Mouse (Mus musculus): Measurements from ENCODE around the gene Ms4a12. TPM values are rescaled to one million over a fixed set of nuclear protein-coding genes. Genes with fewer than 3 reads are reported as not detected.

Gene Ms4a12
- polyA plus RNA-seq, 1 experiment from 2014 or later: not detected

DNA sequence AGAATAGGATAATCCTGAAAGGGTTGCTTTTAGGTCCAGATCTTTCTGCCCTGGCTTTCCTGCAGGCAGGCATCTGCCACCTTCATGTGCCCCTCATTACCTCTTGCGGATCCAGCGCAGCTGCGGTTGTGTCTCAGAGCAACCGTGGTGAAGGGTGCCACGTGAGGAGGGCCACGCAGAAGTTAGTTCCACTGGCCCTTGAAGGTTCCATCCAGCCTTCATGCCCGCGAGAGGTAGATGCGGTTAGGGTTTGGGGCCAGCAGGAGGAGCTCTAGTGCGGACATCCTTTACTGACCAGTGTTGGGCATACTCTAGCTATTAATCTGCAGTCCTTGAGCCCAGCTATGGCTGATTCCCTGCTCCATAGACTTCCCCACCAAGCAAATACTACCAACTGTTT, 67.1 kb downstream of the Ms4a12 start, which contains the start of gene 1700025F22Rik:
Gene 1700025F22Rik, minus strand, starts transcription at position 149 of the 400 bp plus-strand sequence.
- Histone ChIP-seq H3K27ac (ENCODE audit: low read length) (no peak within 1 kb of the TSS), H3K4me2 (ENCODE audit: low read length) (no peak within 1 kb of the TSS), H3K36me3 (ENCODE audit: control insufficient read depth, insufficient read depth, low read length) (no peaks in the 10 kb centered on the region), H3K27me3 (ENCODE audit: control insufficient read depth, insufficient read depth, low read depth, low read length) (no peaks in the 10 kb centered on the region), H3K9ac (ENCODE audit: low read depth, low read length) (no peak within 1 kb of the TSS), H3K4me1 (ENCODE audit: control insufficient read depth, insufficient read depth, low read length) (no peaks in the 10 kb centered on the region), H3K9me3 (replicated peaks; ENCODE audit: control insufficient read depth, low read length, poor library complexity, severe bottlenecking) (no peaks in the 10 kb centered on the region), H3K4me3 (ENCODE audit: low read depth, low read length) (no peak within 1 kb of the TSS)
- no peak for ATAC-seq
- WGBS: 31% methylated on average over 10 of the region's 10 CpGs

Other genes starting within 250 kb of the Ms4a12 start
- gene Ms4a15, start 239.2 kb downstream of the Ms4a12 start, polyA plus RNA-seq (2015; fragmentation: Nextera tagmentation; extraction: Ambion mirVana): not detected in 2 replicates
- not detected in 2 replicates for gene Ms4a18, start 214.4 kb downstream of the Ms4a12 start, polyA plus RNA-seq (2015; fragmentation: Nextera tagmentation; extraction: Ambion mirVana)
- gene Ms4a8a, start 151.3 kb downstream of the Ms4a12 start, polyA plus RNA-seq (2015; fragmentation: Nextera tagmentation; extraction: Ambion mirVana): not detected in 2 replicates
- gene 1700017D01Rik, start 101.6 kb downstream of the Ms4a12 start, polyA plus RNA-seq (2015; fragmentation: Nextera tagmentation; extraction: Ambion mirVana): not detected in 2 replicates
- not detected in 2 replicates for gene 1700025F22Rik, start 67.1 kb downstream of the Ms4a12 start, polyA plus RNA-seq (2015; fragmentation: Nextera tagmentation; extraction: Ambion mirVana)
- gene Ms4a13, start 35.7 kb downstream of the Ms4a12 start, polyA plus RNA-seq (2015; fragmentation: Nextera tagmentation; extraction: Ambion mirVana): not detected in 2 replicates
- gene Ms4a1, start 33.8 kb upstream of the Ms4a12 start, polyA plus RNA-seq (2015; fragmentation: Nextera tagmentation; extraction: Ambion mirVana): not detected in 2 replicates
- gene Ms4a5, start 51.4 kb upstream of the Ms4a12 start, polyA plus RNA-seq (2015; fragmentation: Nextera tagmentation; extraction: Ambion mirVana): not detected in 2 replicates
- gene Ms4a14, start 82.0 kb upstream of the Ms4a12 start, polyA plus RNA-seq (2015; fragmentation: Nextera tagmentation; extraction: Ambion mirVana): not detected in 2 replicates
- 1.8 and 2.1 TPM in 2 replicates for gene Ms4a7, start 103.7 kb upstream of the Ms4a12 start, polyA plus RNA-seq (2015; fragmentation: Nextera tagmentation; extraction: Ambion mirVana)
- 1.4 and 2.1 TPM in 2 replicates for gene Ms4a4a, start 143.1 kb upstream of the Ms4a12 start, polyA plus RNA-seq (2015; fragmentation: Nextera tagmentation; extraction: Ambion mirVana)
- gene Ms4a4c, start 172.3 kb upstream of the Ms4a12 start, polyA plus RNA-seq (2015; fragmentation: Nextera tagmentation; extraction: Ambion mirVana): 0.20 TPM in 1 of 2 replicates, not detected in the other
- gene Ms4a4b, start 211.1 kb upstream of the Ms4a12 start, polyA plus RNA-seq (2015; fragmentation: Nextera tagmentation; extraction: Ambion mirVana): not detected in 2 replicates
- 1.9 and 2.0 TPM in 2 replicates for gene Ms4a6c, start 236.9 kb upstream of the Ms4a12 start, polyA plus RNA-seq (2015; fragmentation: Nextera tagmentation; extraction: Ambion mirVana)